Comparison of ENCODE assay signal across 12 mouse cellular contexts in the genomic region with DNA sequence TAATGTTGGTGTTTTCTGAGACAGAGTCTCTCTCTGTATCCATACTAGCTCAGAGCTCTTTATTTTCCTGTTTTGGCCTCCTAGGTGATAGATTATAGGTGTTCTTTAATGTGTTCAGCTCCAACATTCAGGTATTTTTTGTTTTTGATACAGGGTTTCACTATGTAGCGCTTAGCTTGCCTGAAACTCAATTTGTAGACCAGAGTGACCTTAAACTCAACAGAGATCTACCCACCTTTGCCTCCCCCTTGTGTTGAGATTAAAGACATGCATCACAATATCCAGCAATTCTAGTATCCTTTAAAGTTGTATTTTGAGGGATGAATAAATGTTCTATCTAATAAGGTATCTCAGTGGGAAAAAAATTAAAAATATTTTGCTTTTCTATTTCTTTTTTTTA.
DNase-seq lines count a peak whose midpoint lies in the region; TF ChIP-seq lines count a peak whose summit lies in the region.
"Had no signal": no experiment of that assay in that cellular context is flagged by ENCODE, and none has a peak within 500 bp of the region (broad histone marks: within the 10 kb centered on the region; RNA-seq: fewer than 3 reads in every experiment).

No protein-coding gene starts in this region.

- TF ChIP-seq CTCF in lung, adult 2 months (IDR thresholded peaks at IDR 0.05; ENCODE audit: insufficient read depth, low read length) = 0 out of 2 replicates have a peak, but pooled peaks have one; percentile 4

- H3K4me1 ChIP-seq in lung, adult 2 months (ENCODE audit: control insufficient read depth, insufficient read depth, low read length) = no peaks in the 10 kb centered on the region
- H3K4me1 ChIP-seq: lung, embryonic 15.5 days had no signal

- TF ChIP-seq POLR2A in lung, adult 2 months (IDR thresholded peaks at IDR 0.05; ENCODE audit: borderline replicate concordance, extremely low read depth, low read depth, low read length) = no peak

- peak; percentile 1 to 22 for DNase-seq in heart, adult 18-20 months
- no peak for DNase-seq in heart, adult 9 months (ENCODE audit: low spot score in 2 of 2)
- DNase-seq in lung, adult 2 months = no peak
- no peak for DNase-seq in lung, adult 18-20 months
- peak; percentile 16 for DNase-seq in ZHBTc4 (ENCODE audit: low read depth, low spot score)
- DNase-seq in retina, postnatal 1 day = peak; percentile 27
- no peak for DNase-seq in left cerebral cortex, adult 9 months (ENCODE audit: low spot score in 2 of 2)
- no peak for DNase-seq in layer of hippocampus, postnatal 36 days
- DNase-seq: cerebellum, adult 9-11 months; gastrocnemius, postnatal 36 days; kidney, postnatal 4 days had no signal

- H3K4me3 ChIP-seq in lung, adult 2 months (replicated peaks; ENCODE audit: extremely low read depth, low read depth, low read length) = no peak overlapping the region
- H3K4me3 ChIP-seq: lung, embryonic 15.5 days had no signal

- 73% methylated on average over 1 of the region's 1 CpGs for WGBS in lung, adult 2 months

Comparison
In these comparisons a context has a peak if more than half of its experiments do, and no peak if none do; other contexts are left out.
1. DNase-seq: peak in heart, adult 18-20 months (2 of 2), ZHBTc4 (single experiment) and retina, postnatal 1 day (single experiment); none in heart, adult 9 months (0 of 2), lung, adult 2 months (single experiment), lung, adult 18-20 months (0 of 2), left cerebral cortex, adult 9 months (0 of 2) and layer of hippocampus, postnatal 36 days (0 of 2).